Mouse (Mus musculus) granulocyte monocyte progenitor cell, adult 5-6 weeks (primary cell): ENCODE data around the gene Bola1. TPM values are rescaled to one million over a fixed set of nuclear protein-coding genes. Genes with fewer than 3 reads are reported as not detected.
A peak's percentile ranks its signal among the peaks of the same experiment; 100 is the strongest.

Experiments
- ATAC-seq: replicated peaks from 2 replicates; pipeline ENCODE4 v1.8.0; 2016; ENCODE audit warnings: mild to moderate bottlenecking, moderate TSS enrichment, inconsistent platforms; ENCODE audit not compliant: poor library complexity, severe bottlenecking
- total RNA-seq, 2 experiments: library from RNA; stranded (forward) in 1 of 2; stranded (reverse) in 1 of 2; fragments of 200-712, 200-1000 nt in 1 of 2; fragments of >200 nt in 1 of 2; fragmentation: Nextera tagmentation in 1 of 2; gene quantifications; 2 replicates each; pipeline ENCODE4 v1.2.3; 2014 to 2017

The Bola1 gene
- total RNA-seq, 2 experiments from 2014 or later = 9.4 to 56.0 TPM

- ATAC-seq = no peak
Measured at GRCm38 (mm10) chr3:96160803-96161516, 58.5 kb downstream of the Bola1 start.

- ATAC-seq = peak; percentile 68
Measured at GRCm38 (mm10) chr3:96160222-96160802, 59.2 kb downstream of the Bola1 start.

GRCm38 (mm10) chr3:96159820-96160219, 59.7 kb downstream of the Bola1 start:
- no peak for ATAC-seq

- no peak for ATAC-seq
Measured at GRCm38 (mm10) chr3:96155501-96155900, 64.0 kb downstream of the Bola1 start.

GRCm38 (mm10) chr3:96152611-96153010, 66.9 kb downstream of the Bola1 start:
- no peak for ATAC-seq

- ATAC-seq = no peak
Measured at GRCm38 (mm10) chr3:96151836-96152235, 67.7 kb downstream of the Bola1 start.

- peak; percentile 80 for ATAC-seq
Measured at GRCm38 (mm10) chr3:96147950-96148349, 71.6 kb downstream of the Bola1 start.

Other genes starting within 250 kb of the Bola1 start
- gene Plekho1, start 223.7 kb downstream of the Bola1 start, total RNA-seq (2014; fragmentation: Nextera tagmentation) = 45.7 and 59.7 TPM in 2 replicates
- gene Plekho1, start 223.7 kb downstream of the Bola1 start, total RNA-seq (2017) = 30.2 and 31.3 TPM in 2 replicates
- gene Vps45, start 161.2 kb downstream of the Bola1 start, total RNA-seq (2014; fragmentation: Nextera tagmentation) = 16.8 and 56.2 TPM in 2 replicates
- 13.1 and 13.6 TPM in 2 replicates for gene Vps45, start 161.2 kb downstream of the Bola1 start, total RNA-seq (2017)
- gene Otud7b, start 115.2 kb downstream of the Bola1 start, total RNA-seq (2014; fragmentation: Nextera tagmentation) = 3.4 and 6.1 TPM in 2 replicates
- 8.8 and 12.5 TPM in 2 replicates for gene Otud7b, start 115.2 kb downstream of the Bola1 start, total RNA-seq (2017)
- not detected in 2 replicates for gene Mtmr11, start 57.7 kb downstream of the Bola1 start, total RNA-seq (2014; fragmentation: Nextera tagmentation)
- 2.6 TPM in 1 of 2 replicates, not detected in the other for gene Mtmr11, start 57.7 kb downstream of the Bola1 start, total RNA-seq (2017)
- gene Sf3b4, start 47.4 kb downstream of the Bola1 start, total RNA-seq (2014; fragmentation: Nextera tagmentation) = 94.6 and 123 TPM in 2 replicates
- gene Sf3b4, start 47.4 kb downstream of the Bola1 start, total RNA-seq (2017) = 18.4 and 22.7 TPM in 2 replicates
- 0.39 and 1.7 TPM in 2 replicates for gene Sv2a, start 38.6 kb downstream of the Bola1 start, total RNA-seq (2014; fragmentation: Nextera tagmentation)
- gene Sv2a, start 38.6 kb downstream of the Bola1 start, total RNA-seq (2017) = 0.21 and 1.7 TPM in 2 replicates
- 2.9 and 4.4 TPM in 2 replicates for gene Hist2h2ab, start 156 bp upstream of the Bola1 start, total RNA-seq (2014; fragmentation: Nextera tagmentation)
- 239 TPM in 2 replicates for gene Hist2h2ab, start 156 bp upstream of the Bola1 start, total RNA-seq (2017)
- 11.4 and 41.6 TPM in 2 replicates for gene Hist2h2ac, start 1.2 kb upstream of the Bola1 start, total RNA-seq (2014; fragmentation: Nextera tagmentation)
- gene Hist2h2ac, start 1.2 kb upstream of the Bola1 start, total RNA-seq (2017) = 2,701 and 3,178 TPM in 2 replicates
- 5.1 and 11.2 TPM in 2 replicates for gene Hist2h2be, start 1.4 kb upstream of the Bola1 start, total RNA-seq (2014; fragmentation: Nextera tagmentation)
- gene Hist2h2be, start 1.4 kb upstream of the Bola1 start, total RNA-seq (2017) = 3.3 and 4.4 TPM in 2 replicates
- gene Hist2h3c2, start 19.4 kb upstream of the Bola1 start, total RNA-seq (2014; fragmentation: Nextera tagmentation) = 35.5 and 102 TPM in 2 replicates
- gene Hist2h3c2, start 19.4 kb upstream of the Bola1 start, total RNA-seq (2017) = 160 and 202 TPM in 2 replicates
- gene Hist2h2aa2, start 20.6 kb upstream of the Bola1 start, total RNA-seq (2014; fragmentation: Nextera tagmentation) = 22.0 TPM in 1 of 2 replicates, not detected in the other
- 5,007 TPM in 1 of 2 replicates, not detected in the other for gene Hist2h2aa2, start 20.6 kb upstream of the Bola1 start, total RNA-seq (2017)
- gene Hist2h2aa1, start 25.8 kb upstream of the Bola1 start, total RNA-seq (2014; fragmentation: Nextera tagmentation) = 15.5 and 20.3 TPM in 2 replicates
- gene Hist2h2aa1, start 25.8 kb upstream of the Bola1 start, total RNA-seq (2017) = 5,091 and 8,727 TPM in 2 replicates
- gene Hist2h3c1, start 27.0 kb upstream of the Bola1 start, total RNA-seq (2014; fragmentation: Nextera tagmentation) = 2.6 TPM in 1 of 2 replicates, not detected in the other
- 3.9 TPM in 1 of 2 replicates, not detected in the other for gene Hist2h3c1, start 27.0 kb upstream of the Bola1 start, total RNA-seq (2017)
- 26.9 and 57.4 TPM in 2 replicates for gene Hist2h4, start 43.6 kb upstream of the Bola1 start, total RNA-seq (2014; fragmentation: Nextera tagmentation)
- 89.6 and 103 TPM in 2 replicates for gene Hist2h4, start 43.6 kb upstream of the Bola1 start, total RNA-seq (2017)
- 61.4 and 193 TPM in 2 replicates for gene Hist2h3b, start 48.9 kb upstream of the Bola1 start, total RNA-seq (2014; fragmentation: Nextera tagmentation)
- gene Hist2h3b, start 48.9 kb upstream of the Bola1 start, total RNA-seq (2017) = 408 and 566 TPM in 2 replicates
- gene Hist2h2bb, start 50.0 kb upstream of the Bola1 start, total RNA-seq (2014; fragmentation: Nextera tagmentation) = 530 and 902 TPM in 2 replicates
- gene Hist2h2bb, start 50.0 kb upstream of the Bola1 start, total RNA-seq (2017) = 6,305 and 6,740 TPM in 2 replicates
- not detected in 2 replicates for gene Fcgr1, start 74.3 kb upstream of the Bola1 start, total RNA-seq (2014; fragmentation: Nextera tagmentation)
- gene Fcgr1, start 74.3 kb upstream of the Bola1 start, total RNA-seq (2017) = 0.04 and 4.6 TPM in 2 replicates
- gene BC107364, start 232.6 kb upstream of the Bola1 start, total RNA-seq (2014; fragmentation: Nextera tagmentation) = not detected in 2 replicates
- not detected in 2 replicates for gene BC107364, start 232.6 kb upstream of the Bola1 start, total RNA-seq (2017)